Mouse (Mus musculus) cerebellum, adult 9-10 months (tissue): ENCODE results near the gene Fam168a.
A peak's percentile ranks its signal among the peaks of the same experiment; 100 is the strongest.

ENCODE experiments used
- DNase-seq: peaks from one replicate; pipeline ENCODE4 v3.0.0; 2022

Gene Fam168a

DNA sequence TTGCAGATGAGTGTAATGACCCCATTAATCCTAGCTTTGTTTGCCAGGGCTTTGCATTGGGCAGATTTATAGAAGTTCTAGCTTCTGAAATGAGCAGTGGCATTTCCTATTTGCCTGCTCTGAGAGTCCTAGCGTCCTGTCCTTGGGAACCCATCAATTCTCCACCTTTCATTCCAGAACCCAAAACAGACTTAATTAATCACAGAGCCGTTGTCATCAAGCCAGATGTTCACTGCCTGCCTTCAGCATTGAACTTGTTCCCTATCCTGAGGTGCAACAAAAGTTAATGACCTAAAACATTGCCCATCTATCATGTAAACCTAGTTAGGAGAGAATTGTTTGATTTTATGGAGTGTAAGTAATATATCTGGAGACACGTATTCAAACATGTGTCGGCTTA, 79.0 kb downstream of the Fam168a start:
- no peak for DNase-seq

- DNase-seq: no peak
Measured at GRCm38 (mm10) chr7:100786078-100786477, 79.6 kb downstream of the Fam168a start.

DNA sequence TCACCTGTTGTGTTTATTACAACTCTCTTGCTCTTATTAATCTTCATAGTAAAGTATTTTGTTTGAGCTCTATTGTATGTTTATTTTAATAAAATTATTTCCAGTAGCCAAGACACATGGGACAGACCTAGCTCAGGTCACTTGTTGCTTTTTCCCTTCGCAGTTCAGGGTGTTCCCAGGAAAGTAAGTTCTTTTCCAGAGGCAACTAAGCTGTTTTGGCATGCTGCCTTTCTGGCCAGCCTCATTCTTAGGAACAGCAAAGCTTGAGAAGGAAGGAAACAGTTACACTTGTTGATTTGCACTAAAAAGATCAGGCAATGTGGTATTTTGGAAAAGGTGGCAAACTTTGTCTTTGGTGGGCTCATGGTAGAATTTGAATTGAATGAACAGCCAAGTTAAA, 81.9 kb downstream of the Fam168a start:
- DNase-seq: no peak

GRCm38 (mm10) chr7:100798810-100799209, 92.4 kb downstream of the Fam168a start:
- peak; percentile 69 for DNase-seq

DNA sequence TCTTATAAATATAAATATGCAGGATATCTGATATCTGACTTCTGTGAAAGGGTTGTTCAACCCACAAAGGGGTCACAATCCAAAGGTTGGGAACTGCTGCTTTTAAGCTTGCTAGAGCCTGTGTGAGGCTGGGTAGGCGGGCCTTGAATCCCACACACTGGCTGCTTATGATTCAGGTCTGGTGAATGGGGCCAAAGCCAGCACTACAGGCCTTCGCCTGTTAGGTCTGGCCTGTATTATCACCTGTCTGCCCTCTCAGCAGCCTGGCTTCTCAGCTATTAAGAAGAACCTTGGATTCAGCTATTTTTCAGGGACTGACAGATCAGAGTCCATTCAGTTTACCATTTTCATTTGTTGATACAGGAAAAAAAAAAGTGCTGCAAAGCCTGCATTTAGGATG, 99.0 kb downstream of the Fam168a start:
- no peak for DNase-seq

GRCm38 (mm10) chr7:100811912-100812311, 105.5 kb downstream of the Fam168a start:
- peak; percentile 90 for DNase-seq

- DNase-seq: no peak
Measured at GRCm38 (mm10) chr7:100812641-100813040, 106.2 kb downstream of the Fam168a start.

DNA sequence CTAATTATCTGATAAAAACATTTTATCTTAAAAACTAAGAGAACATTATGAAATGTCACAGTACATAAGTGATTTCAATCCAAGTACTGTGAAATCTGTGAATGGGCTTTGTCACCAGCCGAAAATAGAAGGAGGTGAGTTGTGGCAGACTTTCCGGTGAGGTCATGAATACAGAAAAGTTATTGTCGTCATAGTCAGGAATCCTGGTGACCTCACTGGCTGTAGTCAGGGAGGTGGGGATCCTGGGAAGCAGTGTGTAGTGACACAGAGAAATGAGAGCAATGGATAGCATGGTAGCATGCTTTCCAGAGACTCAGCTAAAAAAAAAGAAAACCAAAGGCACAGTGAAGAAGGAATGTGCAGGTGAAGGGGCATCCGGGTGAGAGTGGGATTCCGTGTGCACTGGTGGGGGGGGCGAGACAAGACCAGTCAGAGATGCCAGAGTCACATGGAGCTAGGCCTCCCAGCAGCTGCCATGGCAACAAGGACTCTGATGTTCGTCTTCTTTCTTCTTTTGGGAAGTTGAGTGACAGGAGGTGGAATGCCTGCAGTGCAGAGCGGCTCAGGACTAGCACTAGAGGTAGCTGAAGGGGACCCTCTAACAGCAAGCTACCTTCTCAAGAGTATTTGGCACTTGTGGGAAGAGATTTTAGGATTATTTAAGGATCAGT, 109.6 kb downstream of the Fam168a start:
- DNase-seq: no peak

DNA sequence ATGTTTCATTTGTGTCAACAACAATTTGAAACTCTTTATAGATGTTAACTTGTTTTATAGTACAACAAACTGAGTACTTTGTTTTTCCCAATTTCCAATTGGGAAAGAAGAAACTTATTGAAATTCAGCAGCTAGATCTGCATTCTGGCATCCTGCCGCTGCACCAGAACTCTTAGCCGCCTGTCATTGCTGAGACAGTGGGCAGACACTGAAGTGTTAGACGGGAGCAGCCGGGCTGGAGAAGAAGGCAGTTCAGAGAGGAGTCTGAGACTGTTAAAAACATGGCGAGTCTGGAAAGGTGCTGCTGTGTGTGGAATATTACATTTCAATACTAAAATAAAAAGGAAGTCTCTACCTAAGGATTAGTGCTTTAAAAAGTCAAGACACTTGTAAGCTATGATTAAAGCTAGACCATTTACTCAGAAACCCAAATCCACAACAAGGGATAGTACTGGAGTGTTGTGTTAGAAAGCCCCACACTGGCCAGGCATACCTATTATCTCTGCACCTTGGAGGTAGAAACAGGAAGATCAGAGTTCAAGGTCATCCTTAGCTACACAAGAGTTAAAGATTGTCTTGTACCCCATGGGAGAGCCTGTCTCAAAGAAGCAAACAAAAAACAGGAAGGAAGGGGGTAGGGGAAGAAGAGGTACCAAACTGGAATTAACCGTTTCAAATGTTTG, 110.5 kb downstream of the Fam168a start:
- DNase-seq: no peak

DNA sequence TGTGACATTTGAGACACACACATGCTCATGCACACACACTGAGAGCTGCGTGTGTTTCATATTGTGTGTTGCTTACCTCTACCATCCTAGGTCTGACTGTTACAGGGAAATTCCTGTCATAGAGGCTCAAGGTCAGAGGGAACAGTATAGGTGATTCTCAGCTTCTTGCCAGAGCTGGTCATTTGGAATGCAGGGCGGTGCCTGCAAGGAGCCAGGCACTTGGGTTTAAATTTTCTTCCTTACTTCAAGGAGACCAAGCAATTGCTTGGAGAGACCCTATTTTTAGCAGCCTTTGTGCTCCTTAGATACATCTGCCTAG, 111.0 kb downstream of the Fam168a start:
- no peak for DNase-seq

GRCm38 (mm10) chr7:100818401-100819064, 112.1 kb downstream of the Fam168a start:
- DNase-seq: peak; percentile 49

DNA sequence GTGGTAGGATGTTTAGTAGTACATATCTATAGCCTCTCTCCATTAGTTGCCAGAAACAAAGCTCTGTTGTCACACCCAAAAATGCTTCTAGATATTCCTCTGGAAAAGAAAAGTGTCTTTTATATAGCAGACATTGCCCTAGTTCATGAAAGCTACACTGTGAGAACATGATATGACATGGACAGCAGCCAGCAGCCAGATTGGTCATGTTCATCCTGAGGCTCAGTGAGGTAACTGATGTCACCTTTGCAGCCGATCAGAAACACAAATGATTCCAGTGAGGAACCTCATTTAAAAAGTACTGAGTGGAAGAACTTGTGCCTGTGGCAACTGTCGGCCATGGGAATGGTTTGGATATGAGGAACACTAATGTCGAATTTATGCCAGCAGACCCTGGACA, 118.2 kb downstream of the Fam168a start:
- peak; percentile 60 for DNase-seq

DNA sequence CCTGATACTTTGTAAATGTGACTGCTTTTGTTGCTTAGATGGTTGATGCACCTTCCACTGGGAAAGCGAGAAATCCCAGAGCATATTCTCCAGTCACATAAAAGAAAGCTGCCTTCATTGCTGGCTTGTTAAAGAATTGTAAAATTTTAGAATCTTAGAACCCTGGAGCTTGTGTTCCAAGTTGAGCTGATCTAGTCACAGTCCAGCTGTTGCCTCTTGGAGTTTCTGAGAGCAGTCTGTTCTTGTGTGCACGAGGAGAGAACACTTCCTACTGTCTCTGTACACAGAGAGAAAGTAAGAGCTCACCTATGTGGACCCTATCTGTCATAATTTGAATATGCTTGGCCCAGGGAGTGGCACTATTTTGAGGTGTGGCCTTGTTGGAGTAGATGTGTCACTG, 122.1 kb downstream of the Fam168a start:
- no peak for DNase-seq

DNA sequence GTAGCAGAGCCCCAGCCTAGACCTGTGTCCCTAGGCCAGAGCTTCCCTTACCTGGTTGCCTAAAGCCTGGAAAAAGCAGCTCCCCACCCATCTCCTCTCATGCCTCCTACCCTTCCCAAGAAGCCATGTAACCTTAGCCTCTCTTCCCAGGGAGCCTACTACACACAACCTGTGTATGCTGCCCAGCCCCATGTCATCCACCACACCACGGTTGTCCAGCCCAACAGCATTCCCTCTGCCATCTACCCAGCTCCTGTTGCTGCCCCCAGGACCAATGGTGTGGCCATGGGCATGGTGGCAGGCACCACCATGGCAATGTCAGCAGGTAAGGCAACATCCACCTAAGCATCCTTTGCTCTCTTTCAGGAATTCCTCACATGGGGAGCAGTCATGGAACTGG, 127.4 kb downstream of the Fam168a start:
- no peak for DNase-seq

- DNase-seq: no peak
Measured at GRCm38 (mm10) chr7:100835168-100835567, 128.7 kb downstream of the Fam168a start.

- no peak for DNase-seq
Measured at GRCm38 (mm10) chr7:100835711-100836110, 129.3 kb downstream of the Fam168a start.

DNA sequence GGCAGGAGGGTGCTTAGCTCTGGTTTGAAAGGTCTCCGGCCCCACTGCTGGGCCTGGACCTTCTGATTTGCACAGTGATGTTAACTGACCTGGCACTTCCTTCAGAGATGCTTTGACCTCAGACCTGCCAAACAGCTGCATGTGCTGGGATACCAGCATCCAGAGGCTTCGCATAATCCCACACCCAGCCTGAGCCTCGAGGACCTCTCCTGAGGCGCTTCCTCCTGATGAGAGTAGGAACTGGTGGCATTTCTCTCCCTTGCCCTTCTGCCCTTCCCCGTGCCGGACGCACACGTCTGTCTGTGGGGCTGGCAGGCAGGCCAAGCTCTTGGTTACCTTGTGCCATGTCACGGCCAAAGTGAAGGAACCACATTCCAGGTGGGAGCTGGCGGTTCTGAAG, 130.2 kb downstream of the Fam168a start:
- DNase-seq: no peak

- no peak for DNase-seq
Measured at GRCm38 (mm10) chr7:100837701-100838100, 131.3 kb downstream of the Fam168a start.

DNA sequence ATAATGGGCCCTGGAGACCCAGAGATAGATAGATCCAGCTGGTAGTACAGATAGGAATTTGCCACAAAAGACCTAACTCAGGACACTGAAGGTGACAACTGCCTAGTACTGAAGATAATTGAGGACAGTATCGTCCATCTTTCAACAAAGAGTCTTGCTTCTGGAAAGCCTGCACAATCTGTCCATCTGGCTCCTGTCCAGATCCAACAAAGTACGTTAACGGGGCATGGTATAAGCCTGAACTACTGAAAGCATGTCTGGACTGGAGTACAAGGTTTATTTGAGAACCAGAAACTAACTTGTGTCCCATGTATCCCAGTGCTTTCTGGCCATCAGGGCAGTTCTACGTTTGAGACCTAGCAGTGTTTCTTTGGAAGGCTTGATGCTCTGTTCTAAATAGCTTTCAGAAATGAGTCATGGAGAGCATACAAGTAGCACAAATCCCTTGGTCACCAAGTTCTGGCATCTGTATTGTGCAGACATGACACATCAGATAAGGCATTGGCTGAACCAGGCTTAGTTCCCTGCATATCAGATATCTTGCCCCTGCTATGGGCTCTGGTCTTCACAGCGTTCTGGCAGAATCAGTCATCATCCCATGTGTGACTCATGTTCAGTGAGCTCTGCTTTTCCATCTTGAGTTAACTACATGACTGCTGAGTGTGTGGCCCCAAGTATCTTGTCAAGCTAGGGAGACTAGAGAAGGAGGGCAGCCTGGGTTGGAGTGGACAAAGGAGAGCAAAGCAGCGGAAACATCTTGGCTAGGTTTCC, 133.4 kb downstream of the Fam168a start:
- DNase-seq: peak; percentile 72

GRCm38 (mm10) chr7:100840906-100841305, 134.5 kb downstream of the Fam168a start:
- DNase-seq: no peak

DNA sequence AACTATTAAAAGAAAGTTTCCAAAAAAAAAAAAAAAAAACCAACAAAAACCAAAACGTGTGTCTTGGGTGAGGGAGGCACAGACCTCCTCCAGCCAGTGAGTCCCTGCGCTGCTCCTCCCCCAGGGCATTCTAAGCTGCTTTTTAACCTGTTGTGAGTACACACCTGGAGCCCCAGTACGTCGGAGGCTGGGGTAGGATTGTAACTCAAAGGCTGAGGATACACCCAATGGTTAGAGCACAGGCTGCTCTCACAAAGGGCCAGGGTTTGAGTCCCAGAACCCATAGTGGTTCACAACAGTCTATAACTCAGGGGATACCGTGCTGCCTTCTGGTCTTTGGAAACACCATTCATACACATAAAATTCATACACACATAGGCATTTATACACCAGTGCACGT, 135.2 kb downstream of the Fam168a start:
- DNase-seq: no peak

DNA sequence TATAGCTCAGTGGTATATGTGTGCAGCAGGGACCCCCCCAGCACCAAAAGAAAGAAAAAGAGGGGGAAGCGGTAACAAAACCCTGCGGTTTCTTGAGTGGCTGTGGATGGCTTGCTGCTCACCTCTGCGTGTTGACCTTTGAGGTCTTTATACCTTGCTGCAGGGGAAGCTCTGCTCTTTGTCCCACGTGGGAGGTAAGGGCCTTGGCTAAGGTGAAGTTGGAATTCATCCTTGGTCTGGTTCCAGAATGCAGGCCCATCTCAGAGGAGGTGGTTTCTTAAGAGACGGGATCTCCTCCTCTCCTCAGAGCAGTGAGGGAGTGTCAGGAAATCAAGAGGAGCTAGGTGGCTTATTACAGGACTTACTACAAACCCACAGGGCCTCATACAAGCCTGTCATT, 135.7 kb downstream of the Fam168a start:
- DNase-seq: no peak

DNA sequence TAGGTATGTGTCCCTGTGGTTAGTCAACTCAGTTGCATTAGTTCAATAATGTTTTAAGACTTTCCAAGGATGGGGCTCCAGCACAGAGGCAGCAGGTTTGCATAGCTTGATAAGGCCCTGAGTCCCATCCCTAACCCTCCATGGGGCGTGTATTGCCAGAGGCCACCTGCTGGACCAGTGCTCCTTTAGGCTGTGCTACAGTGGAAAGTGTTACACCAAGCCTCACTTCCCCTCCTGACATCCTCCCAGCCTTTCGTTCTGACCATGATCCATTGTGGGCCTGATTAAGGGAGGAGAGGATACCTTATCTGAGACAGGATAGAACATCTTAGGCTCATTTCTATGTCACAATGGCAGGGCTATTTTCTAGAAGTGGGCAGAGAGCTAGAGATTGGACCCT, 137.4 kb downstream of the Fam168a start:
- DNase-seq: no peak
